20 mouse cellular contexts compared by ENCODE assay signal in the genomic region with DNA sequence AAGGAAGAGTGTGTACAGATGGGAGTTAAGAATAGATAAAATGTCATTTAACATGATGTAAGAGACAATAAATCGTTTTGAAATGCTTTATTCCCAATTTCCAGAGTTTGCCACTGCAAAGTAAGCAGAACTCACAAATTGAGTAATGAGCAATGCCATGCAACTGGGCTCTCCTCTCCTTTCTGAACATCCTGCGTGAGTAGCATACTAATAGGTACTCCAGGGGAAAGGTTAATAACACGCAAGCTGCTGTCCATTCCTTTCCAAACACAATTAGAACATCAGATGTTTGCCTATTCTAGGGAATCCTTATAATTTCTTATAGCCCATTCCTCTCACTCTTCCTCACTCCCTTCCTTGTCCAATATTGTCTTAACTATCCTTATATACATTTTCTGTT.
"Had no signal": no experiment of that assay in that cellular context is flagged by ENCODE, and none has a peak within 500 bp of the region (broad histone marks: within the 10 kb centered on the region; RNA-seq: fewer than 3 reads in every experiment).

No protein-coding gene starts in this region.

- H3K27ac ChIP-seq: kidney, postnatal 0 days; layer of hippocampus, adult 2 months; limb, embryonic 10.5 days; limb, embryonic 13.5 days; liver, embryonic 12.5 days; liver, embryonic 15.5 days; lung, embryonic 15.5 days; midbrain, embryonic 12.5 days; stomach, postnatal 0 days had no signal

- DNase-seq: kidney, adult 2 months; kidney, postnatal 25 days; layer of hippocampus, adult 9-11 months; liver; lung, adult 18-20 months; lung, postnatal 10 days; lung, postnatal 36 days; thymus, adult 2 months; thymus, postnatal 14 days; thymus, postnatal 4 days had no signal

- H3K9me3 ChIP-seq: limb, embryonic 10.5 days; limb, embryonic 13.5 days; liver, embryonic 12.5 days; liver, embryonic 15.5 days; lung, embryonic 15.5 days; megakaryocyte, embryonic 14.5 days; midbrain, embryonic 12.5 days had no signal

- H3K27me3 ChIP-seq: limb, embryonic 13.5 days; liver, embryonic 12.5 days; liver, embryonic 15.5 days; lung, embryonic 15.5 days; megakaryocyte, embryonic 14.5 days; midbrain, embryonic 12.5 days had no signal

- H3K4me3 ChIP-seq: layer of hippocampus, adult 2 months; limb, embryonic 10.5 days; limb, embryonic 13.5 days; liver, embryonic 12.5 days; liver, embryonic 15.5 days; lung, embryonic 15.5 days; megakaryocyte, embryonic 14.5 days; midbrain, embryonic 12.5 days had no signal

- H3K9ac ChIP-seq: limb, embryonic 13.5 days; liver, embryonic 12.5 days; liver, embryonic 15.5 days; lung, embryonic 15.5 days; midbrain, embryonic 12.5 days had no signal

- H3K36me3 ChIP-seq: limb, embryonic 10.5 days; limb, embryonic 13.5 days; liver, embryonic 12.5 days; liver, embryonic 15.5 days; lung, embryonic 15.5 days; midbrain, embryonic 12.5 days had no signal

- H3K4me1 ChIP-seq: limb, embryonic 10.5 days; limb, embryonic 13.5 days; liver, embryonic 12.5 days; liver, embryonic 15.5 days; lung, embryonic 15.5 days; megakaryocyte, embryonic 14.5 days; midbrain, embryonic 12.5 days had no signal

- H3K4me2 ChIP-seq: limb, embryonic 13.5 days; liver, embryonic 12.5 days; liver, embryonic 15.5 days; lung, embryonic 15.5 days; midbrain, embryonic 12.5 days had no signal

- ATAC-seq: liver, embryonic 12.5 days had no signal
